Mouse (Mus musculus) embryonic facial prominence, embryonic 12.5 days (tissue): ENCODE measurements around the gene Creb1. TPM values are rescaled to one million over a fixed set of nuclear protein-coding genes. Genes with fewer than 3 reads are reported as not detected.

Experiments
- ATAC-seq: fragments of 200-750 bp; cut with Nextera tagmentation; 2 replicates; pipeline ENCODE4 v1.8.0; 2017; ENCODE audit not compliant: insufficient number of reproducible peaks, insufficient read depth, low FRiP score, low TSS enrichment
- H3K27ac ChIP-seq: fragments of 300-500 bp; sonication (generic); 2 replicates; pipeline ENCODE4 v1.5.1; 2016; ENCODE audit warnings: mild to moderate bottlenecking
- H3K27me3 ChIP-seq: fragments of 300-500 bp; sonication (generic); 2 replicates; pipeline ENCODE4 v1.6.1; 2016; ENCODE audit warnings: mild to moderate bottlenecking, moderate library complexity
- H3K36me3 ChIP-seq: fragments of 300-500 bp; sonication (generic); 2 replicates; pipeline ENCODE4 v1.6.1; 2016; ENCODE audit warnings: mild to moderate bottlenecking
- H3K4me1 ChIP-seq: fragments of 300-500 bp; sonication (generic); 2 replicates; pipeline ENCODE4 v1.6.1; 2016
- H3K4me2 ChIP-seq: fragments of 300-500 bp; sonication (generic); replicated peaks from 2 replicates; pipeline ENCODE4 v1.6.1; 2016; ENCODE audit warnings: mild to moderate bottlenecking, moderate library complexity
- H3K4me3 ChIP-seq: fragments of 300-500 bp; sonication (generic); 2 replicates; pipeline ENCODE4 v1.5.1; 2016; ENCODE audit warnings: mild to moderate bottlenecking
- H3K9ac ChIP-seq: fragments of 300-500 bp; sonication (generic); 2 replicates; pipeline ENCODE4 v1.6.1; 2016; ENCODE audit warnings: mild to moderate bottlenecking, moderate library complexity
- H3K9me3 ChIP-seq: fragments of 300-500 bp; sonication (generic); 2 replicates; pipeline ENCODE4 v1.6.1; 2016; ENCODE audit warnings: mild to moderate bottlenecking, moderate library complexity
- WGBS: fragments of 180-500 bp; shearing (Covaris S2); methylation state at CpG from one replicate; pipeline ENCODE4 v1.1.7; 2016; 5-methylcytosine and 5-hydroxymethylcytosine counted together
- polyA plus RNA-seq: library from polyadenylated mRNA; unstranded; fragments of >200 nt; fragmentation: Nextera tagmentation; extraction: Ambion mirVana; gene quantifications from 2 replicates; pipeline ENCODE4 v1.2.1, GENCODE M21; 2016

Creb1 gene
- polyA plus RNA-seq, 1 experiment from 2014 or later = 45.5 TPM

DNA sequence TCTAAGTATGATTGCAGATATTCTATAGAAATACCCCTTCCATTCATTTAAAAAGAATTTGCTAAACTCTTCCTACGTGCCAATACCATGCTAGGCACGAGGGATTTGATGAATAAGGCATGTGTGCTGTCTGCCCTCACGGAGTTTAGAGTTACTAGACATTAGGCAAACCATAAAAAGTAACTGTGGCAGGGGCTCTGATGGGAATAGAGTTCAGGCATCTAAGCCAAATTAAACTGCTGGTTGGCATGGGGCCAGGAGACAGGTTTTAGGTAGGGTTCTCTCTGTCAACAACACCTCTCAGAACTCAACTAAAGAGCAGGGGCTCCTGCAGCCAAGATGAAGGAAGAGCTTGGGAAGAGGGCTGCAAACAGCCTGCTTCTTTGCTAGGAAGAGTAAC lies 10.7 kb upstream of the Creb1 start:
- no peak overlapping the region for H3K4me2 ChIP-seq
- no peak overlapping the region for H3K4me3 ChIP-seq
- ATAC-seq = no peak
- H3K9me3 ChIP-seq = no peaks in the 10 kb centered on the region
- H3K27me3 ChIP-seq = no peaks in the 10 kb centered on the region
- H3K27ac ChIP-seq = no peak overlapping the region
- H3K36me3 ChIP-seq = no peaks in the 10 kb centered on the region
- no peaks in the 10 kb centered on the region for H3K4me1 ChIP-seq
- WGBS = 54% methylated on average over 3 of the region's 3 CpGs
- H3K9ac ChIP-seq = no peak overlapping the region

DNA sequence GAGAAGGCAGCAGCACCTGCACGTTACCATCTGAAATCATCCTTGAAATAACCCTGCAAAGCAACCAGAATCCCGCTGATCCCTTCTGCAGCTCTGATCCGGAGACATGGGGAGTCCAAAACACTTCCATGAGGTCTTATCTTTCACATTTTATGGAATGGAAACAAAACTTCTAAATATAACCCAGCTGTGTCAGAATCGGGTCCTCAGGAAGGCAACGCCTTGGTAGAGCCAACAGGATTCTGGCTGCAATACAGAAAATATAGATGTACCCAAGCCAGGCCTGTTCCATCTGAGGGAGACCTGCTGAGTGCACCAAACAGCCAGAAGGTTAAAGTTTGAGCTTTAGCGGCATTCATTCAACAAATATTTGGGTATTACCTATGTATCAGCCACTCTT lies 9.8 kb upstream of the Creb1 start:
- Histone ChIP-seq H3K36me3 (no peaks in the 10 kb centered on the region), H3K9me3 (no peaks in the 10 kb centered on the region), H3K27ac (no peak overlapping the region), H3K4me2 (no peak overlapping the region), H3K9ac (no peak overlapping the region), H3K4me3 (no peak overlapping the region), H3K4me1 (no peaks in the 10 kb centered on the region), H3K27me3 (no peaks in the 10 kb centered on the region)
- ATAC-seq = no peak
- 76% methylated on average over 6 of the region's 6 CpGs for WGBS

DNA sequence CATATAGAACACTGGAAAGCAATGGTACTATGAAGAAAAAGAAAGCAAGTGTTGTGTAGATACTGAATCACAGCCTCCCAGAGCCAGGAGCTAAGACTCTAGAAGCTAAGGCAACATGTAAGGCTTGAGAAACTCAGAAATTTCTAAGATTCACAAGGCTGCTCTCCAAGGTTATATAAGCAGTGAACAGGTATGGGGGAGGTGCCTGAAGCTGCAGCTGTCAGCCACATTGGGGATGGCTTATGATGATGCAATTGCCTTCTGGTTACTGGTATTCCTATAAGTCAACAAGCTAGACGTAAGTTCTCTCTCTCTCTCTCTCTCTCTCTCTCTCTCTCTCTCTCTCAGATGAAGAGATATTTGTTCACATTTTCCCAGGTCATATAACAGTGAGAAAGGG lies 9.3 kb upstream of the Creb1 start:
- no peak overlapping the region for H3K4me3 ChIP-seq
- H3K9ac ChIP-seq = no peak overlapping the region
- no peaks in the 10 kb centered on the region for H3K9me3 ChIP-seq
- H3K27ac ChIP-seq = no peak overlapping the region
- no peaks in the 10 kb centered on the region for H3K36me3 ChIP-seq
- no peaks in the 10 kb centered on the region for H3K4me1 ChIP-seq
- no peak for ATAC-seq
- 61% methylated on average over 1 of the region's 1 CpGs for WGBS
- no peaks in the 10 kb centered on the region for H3K27me3 ChIP-seq
- no peak overlapping the region for H3K4me2 ChIP-seq

DNA sequence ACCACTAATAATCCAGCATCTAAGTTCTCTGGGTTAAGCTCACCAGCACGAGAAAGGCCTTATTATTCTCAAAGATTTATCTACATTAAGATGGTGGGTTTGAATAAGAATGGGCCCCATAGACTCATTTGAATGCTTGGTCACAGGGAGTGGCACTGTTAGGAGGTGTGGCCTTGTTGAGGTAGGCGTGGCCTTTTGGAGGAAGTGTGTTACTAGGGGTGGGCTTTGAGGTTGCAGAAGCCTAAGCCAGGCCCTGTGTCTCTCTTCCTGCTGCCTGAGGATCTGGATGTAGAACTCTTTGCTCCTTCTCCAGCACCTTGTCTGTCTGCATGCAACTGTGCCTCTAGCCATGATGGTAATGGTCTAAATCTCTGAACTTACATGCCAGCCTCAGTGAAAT lies 7.8 kb upstream of the Creb1 start:
- ATAC-seq = no peak
- no peaks in the 10 kb centered on the region for H3K27me3 ChIP-seq
- H3K4me1 ChIP-seq = no peaks in the 10 kb centered on the region
- WGBS = 89% methylated on average over 2 of the region's 2 CpGs
- no peak overlapping the region for H3K4me3 ChIP-seq
- no peaks in the 10 kb centered on the region for H3K9me3 ChIP-seq
- no peak overlapping the region for H3K9ac ChIP-seq
- H3K27ac ChIP-seq = no peak overlapping the region
- H3K4me2 ChIP-seq = no peak overlapping the region
- no peaks in the 10 kb centered on the region for H3K36me3 ChIP-seq

DNA sequence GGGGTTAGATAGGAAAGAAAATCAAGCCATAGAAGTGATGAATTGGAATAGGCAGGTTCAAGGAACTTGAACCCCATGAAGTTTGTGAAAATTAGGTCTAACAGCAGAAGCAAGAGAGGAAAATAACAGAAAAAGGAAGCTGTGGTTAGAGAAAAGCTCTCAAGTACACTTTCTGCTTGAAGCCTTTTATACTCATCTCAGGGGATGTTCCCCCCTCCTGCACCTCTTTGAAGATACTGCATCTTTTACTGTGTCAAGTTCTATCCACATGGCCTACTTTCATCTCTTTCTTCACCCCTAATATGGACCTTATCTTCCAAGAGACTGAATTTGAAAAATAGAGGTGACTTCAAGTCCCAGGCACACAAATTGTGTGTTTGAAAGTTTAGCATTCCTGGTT lies 4.8 kb upstream of the Creb1 start:
- no peaks in the 10 kb centered on the region for H3K36me3 ChIP-seq
- H3K9ac ChIP-seq = no peak overlapping the region
- H3K27me3 ChIP-seq = no peaks in the 10 kb centered on the region
- no peak for ATAC-seq
- H3K4me1 ChIP-seq = peaks cover 6% of the 10 kb centered on the region; the same call in 1 of the 2 replicates
- H3K4me3 ChIP-seq = no peak overlapping the region
- no peaks in the 10 kb centered on the region for H3K9me3 ChIP-seq
- H3K27ac ChIP-seq = no peak overlapping the region
- no peak overlapping the region for H3K4me2 ChIP-seq

DNA sequence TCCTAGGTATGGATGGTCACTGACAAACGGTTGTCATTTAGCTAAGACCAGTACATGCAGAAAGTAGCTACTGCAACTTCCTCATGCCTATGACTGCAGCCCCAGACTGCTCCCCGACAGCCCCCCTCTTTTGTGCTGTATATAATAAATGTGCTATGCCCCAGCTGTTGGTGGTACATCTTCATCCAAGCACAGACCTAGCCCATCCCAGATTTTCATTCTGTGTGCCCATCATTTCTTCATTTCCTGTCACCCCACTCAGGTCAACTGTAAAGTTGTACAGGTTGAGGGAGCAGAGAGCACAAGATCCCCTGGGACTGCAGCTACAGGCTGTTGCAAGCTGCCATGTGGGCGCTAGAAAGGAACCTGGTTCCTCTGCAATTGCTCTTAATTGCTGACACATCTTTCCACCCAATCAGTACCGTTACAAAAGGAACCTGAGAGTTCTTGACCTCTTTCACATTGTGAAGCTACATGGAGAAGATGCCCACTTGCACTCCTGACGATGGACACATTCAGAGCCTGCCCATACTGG lies 2.6 kb upstream of the Creb1 start:
- Histone ChIP-seq H3K4me3 (no peak overlapping the region), H3K36me3 (no peaks in the 10 kb centered on the region), H3K9me3 (no peaks in the 10 kb centered on the region), H3K9ac (no peak overlapping the region), H3K27me3 (no peaks in the 10 kb centered on the region), H3K4me2 (no peak overlapping the region), H3K4me1 (peaks cover 12% of the 10 kb centered on the region; the same call in 1 of the 2 replicates), H3K27ac (no peak overlapping the region)
- WGBS = 81% methylated on average over 5 of the region's 5 CpGs
- no peak for ATAC-seq

DNA sequence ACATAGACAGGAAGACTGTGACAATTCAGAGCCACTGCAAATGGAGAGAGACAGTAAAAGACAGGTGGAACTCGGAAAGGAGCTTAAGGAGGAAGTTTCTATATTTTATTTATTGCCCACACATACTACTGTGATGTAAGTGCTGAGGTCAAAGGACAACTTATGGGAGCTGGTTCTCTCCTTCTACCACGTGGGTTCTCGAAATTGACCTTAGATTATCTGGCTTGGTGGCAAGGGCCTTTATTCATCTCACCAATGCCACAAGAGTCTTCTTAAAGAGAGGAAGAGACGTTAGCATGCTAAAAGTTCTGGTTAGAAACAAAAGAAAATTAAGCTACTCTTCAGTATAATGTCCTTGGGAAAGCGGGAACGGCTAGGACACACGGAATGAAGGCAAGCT lies 897 bp upstream of the Creb1 start:
- peaks cover 24% of the 10 kb centered on the region; the same call in 1 of the 2 replicates for H3K4me1 ChIP-seq
- no peak for ATAC-seq
- peak overlapping the region; percentile 99 for H3K9ac ChIP-seq
- no peaks in the 10 kb centered on the region for H3K27me3 ChIP-seq
- H3K4me2 ChIP-seq = peak overlapping the region; percentile 76
- no peaks in the 10 kb centered on the region for H3K36me3 ChIP-seq
- H3K4me3 ChIP-seq = peak overlapping the region; percentile 86
- WGBS = 24% methylated on average over 7 of the region's 7 CpGs
- peak overlapping the region; percentile 100; the same call in 1 of the 2 replicates for H3K27ac ChIP-seq
- H3K9me3 ChIP-seq = no peaks in the 10 kb centered on the region

DNA sequence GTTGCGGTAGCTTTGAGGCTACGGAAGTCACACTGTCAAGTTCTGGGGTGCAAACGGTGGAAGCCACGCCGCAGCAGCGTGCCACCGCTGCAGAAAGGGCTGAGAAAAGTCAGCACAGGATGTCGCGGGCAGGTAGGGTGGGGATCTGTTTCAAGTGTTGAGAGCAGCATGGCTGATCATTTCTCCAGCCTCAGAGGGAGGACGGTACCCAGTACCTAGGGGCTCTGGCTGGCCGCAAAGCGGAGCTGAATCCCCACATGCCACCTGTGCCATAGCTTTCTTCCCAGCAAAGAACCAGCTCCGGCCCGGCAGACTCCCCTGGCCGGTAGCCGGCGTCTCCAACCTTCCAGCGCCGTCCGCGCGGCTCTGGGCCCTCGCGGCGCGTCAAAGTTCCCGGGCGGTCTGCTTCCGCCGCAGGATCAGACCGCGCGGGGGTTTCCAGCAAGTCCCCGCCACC lies 350 bp upstream of the Creb1 start:
- H3K27me3 ChIP-seq = no peaks in the 10 kb centered on the region
- peak overlapping the region; percentile 86 for H3K4me3 ChIP-seq
- no peaks in the 10 kb centered on the region for H3K36me3 ChIP-seq
- WGBS = 1% methylated on average over 34 of the region's 34 CpGs
- H3K27ac ChIP-seq = peak overlapping the region; percentile 100
- no peaks in the 10 kb centered on the region for H3K9me3 ChIP-seq
- peak; percentile 74 for ATAC-seq
- H3K4me2 ChIP-seq = peak overlapping the region; percentile 76
- peak overlapping the region; percentile 99 for H3K9ac ChIP-seq
- H3K4me1 ChIP-seq = peaks cover 24% of the 10 kb centered on the region; the same call in 1 of the 2 replicates

DNA sequence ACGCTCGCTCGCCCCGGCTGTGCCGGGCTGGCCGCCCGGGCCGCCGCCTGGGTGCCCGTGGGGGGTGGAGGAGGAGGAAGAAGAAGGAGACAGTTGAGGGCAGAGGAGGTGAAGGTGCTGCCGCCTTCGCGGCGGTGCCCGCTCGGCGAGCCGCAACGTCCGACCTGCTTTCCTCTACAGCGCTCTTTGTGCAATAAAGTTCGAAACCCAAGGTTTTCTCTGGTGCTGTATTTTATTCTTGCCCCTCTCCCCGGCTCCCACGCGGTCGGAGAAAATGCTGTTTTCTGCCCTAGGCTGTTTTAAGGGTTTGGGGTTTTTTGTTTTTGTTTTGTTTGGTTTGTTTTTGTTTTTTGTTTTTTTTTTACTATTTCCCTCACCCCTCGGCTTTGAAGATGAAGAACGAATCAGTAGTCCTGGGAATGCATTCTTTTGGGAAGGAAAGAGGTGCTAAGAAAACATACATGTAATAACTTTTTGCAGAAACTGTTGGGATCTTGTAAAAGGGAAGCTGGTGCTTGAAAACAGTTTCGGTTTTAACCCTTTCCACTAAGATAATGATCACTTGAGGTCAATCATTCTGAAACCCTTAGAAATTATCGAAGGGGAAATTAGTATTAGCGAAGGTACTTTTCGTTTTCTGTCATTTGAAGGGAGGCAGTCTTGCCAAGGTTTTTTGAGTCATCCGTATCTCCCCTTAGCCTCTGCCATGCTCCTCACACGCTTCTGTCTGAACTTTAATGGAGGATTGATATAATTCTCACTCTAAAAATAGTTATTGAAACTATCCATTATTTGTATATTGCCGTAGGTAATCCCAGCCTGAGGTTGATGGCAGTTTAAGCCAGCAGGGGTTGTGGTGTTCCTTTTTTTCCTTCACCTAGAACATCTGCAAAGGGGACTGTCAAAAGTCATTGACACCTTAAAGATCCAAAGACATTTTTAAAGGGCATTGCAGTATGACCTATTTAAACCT lies 1.3 kb downstream of the Creb1 start:
- H3K27me3 ChIP-seq = no peaks in the 10 kb centered on the region
- peak overlapping the region; percentile 99 for H3K9ac ChIP-seq
- peak overlapping the region; percentile 72 for H3K4me2 ChIP-seq
- no peak for ATAC-seq
- peak overlapping the region; percentile 100 for H3K27ac ChIP-seq
- WGBS = 2% methylated on average over 33 of the region's 35 CpGs
- H3K9me3 ChIP-seq = no peaks in the 10 kb centered on the region
- no peaks in the 10 kb centered on the region for H3K36me3 ChIP-seq
- peak overlapping the region; percentile 86 for H3K4me3 ChIP-seq
- H3K4me1 ChIP-seq = peaks cover 24% of the 10 kb centered on the region; the same call in 1 of the 2 replicates

DNA sequence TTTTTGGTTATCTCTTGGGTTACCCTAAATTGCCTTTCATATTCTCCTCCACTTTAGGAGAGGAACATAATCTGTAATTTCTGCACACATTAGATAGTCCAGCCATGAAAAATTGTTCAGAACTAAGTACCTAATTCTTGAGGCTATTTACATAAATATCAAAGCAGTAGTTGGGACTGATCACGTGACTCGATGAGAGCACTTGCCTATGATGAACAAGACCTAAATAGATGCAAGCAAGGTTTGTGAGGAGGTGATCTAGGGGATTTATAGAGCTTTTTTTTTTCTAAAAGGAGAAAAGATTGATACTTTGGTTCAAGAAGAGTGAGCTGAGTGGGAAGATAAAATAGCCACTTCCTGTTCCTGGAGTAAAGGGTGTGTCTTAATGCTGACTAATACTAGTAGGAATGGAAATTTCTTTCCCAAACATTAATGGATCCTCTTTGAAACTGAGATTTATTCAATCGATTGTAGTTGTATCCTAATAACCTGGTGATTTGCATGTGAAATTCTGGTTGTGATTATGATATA lies 6.5 kb downstream of the Creb1 start:
- WGBS = 91% methylated on average over 3 of the region's 3 CpGs
- Histone ChIP-seq H3K4me2 (no peak overlapping the region), H3K9me3 (no peaks in the 10 kb centered on the region), H3K4me3 (no peak overlapping the region), H3K27ac (no peak overlapping the region), H3K27me3 (no peaks in the 10 kb centered on the region), H3K9ac (no peak overlapping the region), H3K4me1 (peaks cover 18% of the 10 kb centered on the region; the same call in 1 of the 2 replicates), H3K36me3 (no peaks in the 10 kb centered on the region)
- no peak for ATAC-seq

DNA sequence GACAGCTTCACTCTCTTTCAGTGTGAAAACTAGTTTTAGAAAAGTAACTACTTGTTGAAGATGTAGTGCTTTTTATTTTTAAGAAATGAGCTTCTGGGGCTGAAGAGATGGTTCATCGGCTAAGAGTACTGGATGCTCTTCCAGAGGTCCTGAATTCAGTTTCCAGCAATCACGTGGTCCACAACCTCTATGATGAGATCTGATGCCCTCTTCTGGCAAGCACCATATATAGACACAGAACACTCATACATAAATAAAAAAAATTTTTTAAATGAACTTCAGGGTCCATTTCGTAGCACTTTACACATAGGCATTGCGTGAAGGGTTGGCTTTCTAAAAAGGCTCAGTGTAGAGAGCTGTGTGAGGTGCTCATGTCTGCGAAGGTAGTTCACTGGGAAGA lies 11.3 kb downstream of the Creb1 start:
- H3K27ac ChIP-seq = no peak overlapping the region
- no peak for ATAC-seq
- H3K4me2 ChIP-seq = no peak overlapping the region
- no peaks in the 10 kb centered on the region for H3K27me3 ChIP-seq
- H3K9me3 ChIP-seq = no peaks in the 10 kb centered on the region
- no peaks in the 10 kb centered on the region for H3K36me3 ChIP-seq
- H3K9ac ChIP-seq = no peak overlapping the region
- H3K4me1 ChIP-seq = no peaks in the 10 kb centered on the region
- H3K4me3 ChIP-seq = no peak overlapping the region
- 84% methylated on average over 5 of the region's 5 CpGs for WGBS

DNA sequence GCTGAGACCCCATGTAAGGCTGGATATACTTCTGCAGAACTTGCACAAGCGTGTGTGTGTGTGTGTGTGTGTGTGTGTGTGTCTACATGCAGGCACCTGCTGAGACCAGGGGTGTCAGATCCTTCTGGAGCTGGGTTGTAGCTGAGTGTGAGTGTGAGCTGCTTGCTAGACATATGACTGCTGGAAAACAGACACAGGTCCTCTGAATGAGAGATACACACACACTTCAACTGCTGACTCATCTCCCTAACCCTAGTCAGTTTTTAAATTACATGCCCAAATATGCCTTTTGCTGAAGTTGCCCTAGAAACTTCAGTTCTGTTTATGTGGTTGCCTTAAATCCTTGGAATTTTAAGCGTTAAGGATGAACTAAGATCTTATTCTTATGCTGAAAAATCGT lies 13.6 kb downstream of the Creb1 start:
- Histone ChIP-seq H3K4me3 (no peak overlapping the region), H3K9ac (no peak overlapping the region), H3K9me3 (no peaks in the 10 kb centered on the region), H3K36me3 (no peaks in the 10 kb centered on the region), H3K27ac (no peak overlapping the region), H3K27me3 (no peaks in the 10 kb centered on the region), H3K4me1 (no peaks in the 10 kb centered on the region), H3K4me2 (no peak overlapping the region)
- no peak for ATAC-seq
- 81% methylated on average over 3 of the region's 3 CpGs for WGBS
